Mouse (Mus musculus): ENCODE data around the gene Pdxk. TPM values are rescaled to one million over a fixed set of nuclear protein-coding genes. Genes with fewer than 3 reads are reported as not detected.

The Pdxk gene
- total RNA-seq, 2 experiments from 2014 or later, result 99.5 to 106 TPM

Small RNA genes lying within 50 kb of the gene (microRNA-seq; reads per million reads assigned to microRNA genes)
- gene Mir6410 (0 reads per million in 2 experiments), gene Mir6907 (2.0 to 2.7 reads per million in 2 experiments), gene Mir6908 (0 to 0.49 reads per million in 2 experiments)

Other genes with a start within 250 kb of the Pdxk start
- 10 to 100 TPM; 81.2 to 86.4 TPM for gene Trappc10, start 220.3 kb downstream of the Pdxk start, total RNA-seq (2021)
- gene Agpat3, start 112.5 kb downstream of the Pdxk start, total RNA-seq (2021), result 100 to 1,000 TPM; 217 to 218 TPM
- gene Rrp1, start 51.9 kb downstream of the Pdxk start, total RNA-seq (2021), result 100 to 1,000 TPM; 361 to 370 TPM
- 10 to 100 TPM; 39.1 to 40.5 TPM for gene Cstb, start 39.3 kb downstream of the Pdxk start, total RNA-seq (2021)
- not detected for gene Olfr1358, start 52.5 kb upstream of the Pdxk start, total RNA-seq (2021)
- gene Ilvbl, start 109.4 kb upstream of the Pdxk start, total RNA-seq (2021), result 10 to 100 TPM; 27.3 to 33.4 TPM
- gene Syde1, start 127.0 kb upstream of the Pdxk start, total RNA-seq (2021), result 1 to 10 TPM; 6.8 to 8.2 TPM
- not detected for gene Olfr1357, start 153.1 kb upstream of the Pdxk start, total RNA-seq (2021)

Data from layer of hippocampus, adult 18-20 months (tissue).